Mouse (Mus musculus): ENCODE results near the gene Vip. TPM values are rescaled to one million over a fixed set of nuclear protein-coding genes. Genes with fewer than 3 reads are reported as not detected.

Gene Vip
- not detected for polyA plus RNA-seq (2017; shearing (Covaris generic))

DNA sequence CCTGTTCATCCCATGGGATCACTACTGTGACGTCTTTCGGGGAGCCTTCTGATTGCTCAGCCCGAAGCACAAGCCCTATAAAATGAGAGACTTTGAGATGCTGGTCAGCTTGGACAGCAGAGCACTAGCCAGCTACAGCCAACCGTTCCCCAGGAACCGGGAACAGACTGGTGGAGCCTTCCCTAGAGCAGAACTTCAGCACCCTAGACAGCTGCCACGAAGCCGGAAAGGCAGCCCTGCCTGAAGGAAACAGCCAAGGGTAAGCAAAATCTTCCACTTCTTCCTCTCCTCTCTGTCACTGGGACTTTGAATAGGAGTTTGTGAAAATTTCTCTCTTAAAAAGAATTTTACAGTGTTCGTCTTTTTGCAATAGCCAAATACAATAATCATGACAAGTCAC lies at the start of gene Vip:
TSS of gene Vip (plus strand) at position 107 of the 400 bp plus-strand sequence.

DNA sequence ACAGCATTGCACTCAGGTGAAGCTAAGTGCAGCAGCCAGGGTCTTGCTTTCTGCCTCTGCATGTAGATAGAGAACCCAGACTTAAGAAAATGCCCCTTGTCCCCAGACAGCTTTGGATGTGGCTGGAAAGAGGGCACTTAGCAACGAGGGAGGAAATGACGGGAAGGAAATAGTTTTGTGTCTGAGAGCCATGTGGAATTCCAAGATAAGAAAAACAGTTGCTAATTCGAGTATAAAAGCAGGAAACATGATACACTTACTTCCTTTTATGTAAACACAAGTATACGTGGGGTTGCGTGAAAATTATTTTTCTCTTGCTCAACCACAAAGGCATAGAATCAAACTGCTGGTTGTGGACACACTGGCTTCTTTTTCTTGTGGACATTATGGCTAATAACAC lies 45.6 kb upstream of the Vip start, which contains the start of gene Myct1:
TSS of gene Myct1 (plus strand) at position 312 of the 400 bp plus-strand sequence.

Other genes starting within 250 kb of the Vip start
- gene Syne1, start 87.7 kb upstream of the Vip start, polyA plus RNA-seq (2017; shearing (Covaris generic)) = 19.7 TPM
- not detected for gene Myct1, start 45.4 kb upstream of the Vip start, polyA plus RNA-seq (2017; shearing (Covaris generic))
- 9.8 TPM for gene Fbxo5, start 166.4 kb downstream of the Vip start, polyA plus RNA-seq (2017; shearing (Covaris generic))
- 7.2 TPM for gene Mtrf1l, start 184.7 kb downstream of the Vip start, polyA plus RNA-seq (2017; shearing (Covaris generic))